Comparison of ENCODE assay signal across 12 mouse cellular contexts in genomic region chr2:112259241-112259962, GRCm38 (mm10). TPM values are rescaled to one million over a fixed set of nuclear protein-coding genes. Genes with fewer than 3 reads are reported as not detected.
DNase-seq lines count a peak whose midpoint lies in the region; ATAC-seq and TF ChIP-seq lines count a peak whose summit lies in the region.
"Had no signal": no experiment of that assay in that cellular context is flagged by ENCODE, and none has a peak within 500 bp of the region (broad histone marks: within the 10 kb centered on the region; RNA-seq: fewer than 3 reads in every experiment).

TSS of gene Nutm1 (minus strand) at chr2:112259291.

- no peak for ATAC-seq in liver, embryonic 12.5 days

- no peak for TF ChIP-seq POLR2A in liver, adult 2 months (IDR thresholded peaks at IDR 0.05; ENCODE audit: extremely low read depth, insufficient read depth, low read length)
- TF ChIP-seq POLR2A in MEL (IDR thresholded peaks at IDR 0.05; ENCODE audit: control insufficient read depth in 1 of 2, insufficient read depth in 1 of 2, low read depth in 1 of 2, low read length in 2 of 2, poor library complexity in 1 of 2): no peak

- H3K36me3 ChIP-seq in liver, adult 2 months (ENCODE audit: control insufficient read depth, insufficient read depth, low read length): no peaks in the 10 kb centered on the region
- H3K36me3 ChIP-seq in liver, embryonic 12.5 days: peaks cover 4% of the 10 kb centered on the region; the same call in 1 of the 2 replicates
- peaks cover 3 to 8% of the 10 kb centered on the region in 2 experiments; a peak in 3 of 4 replicates for H3K36me3 ChIP-seq in MEL (ENCODE audit: control insufficient read depth in 1 of 2, insufficient read depth in 2 of 2, low read length in 2 of 2)
- H3K36me3 ChIP-seq: embryonic facial prominence, embryonic 15.5 days; neural tube, embryonic 15.5 days had no signal

- H3K27ac ChIP-seq in liver, adult 2 months (replicated peaks; ENCODE audit: insufficient read depth, low read depth, low read length): no peak within 1 kb of the TSS
- no peak within 1 kb of the TSS for H3K27ac ChIP-seq in liver, embryonic 12.5 days
- H3K27ac ChIP-seq in MEL (ENCODE audit: control insufficient read depth, low read depth, low read length): no peak within 1 kb of the TSS
- H3K27ac ChIP-seq: embryonic facial prominence, embryonic 15.5 days; neural tube, embryonic 15.5 days had no signal

- no peak within 1 kb of the TSS for H3K9ac ChIP-seq in liver, adult 2 months (ENCODE audit: low read depth, low read length)
- H3K9ac ChIP-seq in liver, embryonic 12.5 days: no peak within 1 kb of the TSS
- no peak within 1 kb of the TSS for H3K9ac ChIP-seq in MEL (ENCODE audit: control insufficient read depth, low read depth, low read length, poor library complexity, severe bottlenecking)
- H3K9ac ChIP-seq: embryonic facial prominence, embryonic 15.5 days; neural tube, embryonic 15.5 days had no signal

- TF ChIP-seq RAD21 in MEL (IDR thresholded peaks at IDR 0.05; ENCODE audit: low read depth, low read length): peak; percentile 38

- WGBS in liver, adult 2 months: 71% methylated on average over 10 of the region's 10 CpGs
- 64% methylated on average over 10 of the region's 10 CpGs for WGBS in liver, embryonic 12.5 days (ENCODE audit: insufficient replicate concordance)

- no peak within 1 kb of the TSS for H3K4me2 ChIP-seq in liver, embryonic 12.5 days
- H3K4me2 ChIP-seq: embryonic facial prominence, embryonic 15.5 days; neural tube, embryonic 15.5 days had no signal

- H3K9me3 ChIP-seq in liver, embryonic 12.5 days (replicated peaks): no peaks in the 10 kb centered on the region
- no peaks in the 10 kb centered on the region for H3K9me3 ChIP-seq in MEL (replicated peaks; ENCODE audit: insufficient read depth, low read length)
- H3K9me3 ChIP-seq: embryonic facial prominence, embryonic 15.5 days; neural tube, embryonic 15.5 days had no signal

- peak; percentile 19 for DNase-seq in liver, adult 2 months (ENCODE audit: extremely low read depth, low read depth, low spot score)
- peak; percentile 48 for DNase-seq in CD4-positive helper T cell, adult 2 months (ENCODE audit: low read depth, low spot score)
- no peak for DNase-seq in MEL (ENCODE audit: low read depth, low spot score)
- peak; percentile 42 for DNase-seq in lung, postnatal 36 days
- DNase-seq in embryo, embryonic 10 days (ENCODE audit: low spot score): no peak
- DNase-seq in cerebellum, postnatal 14 days: no peak
- DNase-seq: right cerebral cortex, postnatal 4 days; thymus, postnatal 25 days had no signal

- no peaks in the 10 kb centered on the region for H3K27me3 ChIP-seq in liver, adult 2 months (ENCODE audit: control insufficient read depth, insufficient read depth, low read length)
- H3K27me3 ChIP-seq in liver, embryonic 12.5 days (replicated peaks): no peaks in the 10 kb centered on the region
- no peaks in the 10 kb centered on the region for H3K27me3 ChIP-seq in MEL (ENCODE audit: control insufficient read depth in 1 of 2, insufficient read depth in 2 of 2, low read length in 2 of 2)
- H3K27me3 ChIP-seq: embryonic facial prominence, embryonic 15.5 days; neural tube, embryonic 15.5 days had no signal

- no peak within 1 kb of the TSS for H3K4me3 ChIP-seq in liver, adult 2 months (ENCODE audit: insufficient read depth, low read depth, low read length)
- no peak within 1 kb of the TSS for H3K4me3 ChIP-seq in liver, embryonic 12.5 days
- no peak within 1 kb of the TSS for H3K4me3 ChIP-seq in MEL (ENCODE audit: control insufficient read depth in 1 of 2, insufficient read depth in 1 of 2, low read depth in 2 of 2, low read length in 2 of 2)
- H3K4me3 ChIP-seq: embryonic facial prominence, embryonic 15.5 days; neural tube, embryonic 15.5 days had no signal

- peak; percentile 28; the same call in 1 of the 2 replicates for TF ChIP-seq CTCF in liver, adult 2 months (IDR thresholded peaks at IDR 0.05; ENCODE audit: low read depth, low read length)
- peak in 2 of 3 experiments; percentile 34 to 37; a peak in 4 of 6 replicates for TF ChIP-seq CTCF in MEL (IDR thresholded peaks at IDR 0.05 in 2 of 3, conservative IDR thresholded peaks at IDR 0.05 in 1 of 3; ENCODE audit: control insufficient read depth in 1 of 3, insufficient read depth in 1 of 3, low read depth in 2 of 3, low read length in 3 of 3, poor library complexity in 1 of 3, severe bottlenecking in 1 of 3)

- no peak for TF ChIP-seq EP300 in MEL (IDR thresholded peaks at IDR 0.05; ENCODE audit: low read depth in 1 of 2, low read length in 2 of 2)

- H3K4me1 ChIP-seq in liver, adult 2 months (ENCODE audit: control insufficient read depth, insufficient read depth, low read length): peaks cover 6% of the 10 kb centered on the region
- peaks cover 20% of the 10 kb centered on the region for H3K4me1 ChIP-seq in liver, embryonic 12.5 days
- H3K4me1 ChIP-seq in MEL (ENCODE audit: control insufficient read depth in 1 of 2, insufficient read depth in 2 of 2, low read length in 2 of 2): peaks cover 4 to 9% of the 10 kb centered on the region in 2 experiments; a peak in 2 of 4 replicates

- H3K79me2 ChIP-seq in liver, adult 2 months (ENCODE audit: control insufficient read depth, insufficient read depth, low read length): no peaks in the 10 kb centered on the region; the same call in 1 of the 2 replicates
- peaks cover 19% of the 10 kb centered on the region for H3K79me2 ChIP-seq in MEL (ENCODE audit: control insufficient read depth, insufficient read depth, low read length, poor library complexity)

TF ChIP-seq in MEL, 35 proteins besides CTCF, POLR2A, EP300 and RAD21:
- TF ChIP-seq ZNF384 (IDR thresholded peaks at IDR 0.05; ENCODE audit: low read depth, low read length) (0 out of 2 replicates have a peak, but pooled peaks have one; percentile 6), SMC3 (IDR thresholded peaks at IDR 0.05; ENCODE audit: low read depth, low read length) (peak; percentile 26; the same call in 1 of the 2 replicates), ELF1 (IDR thresholded peaks at IDR 0.05; ENCODE audit: low read depth, low read length) (no peak)

RNA-seq across cellular contexts. Expression of gene Nutm1, which starts in this region (rescaled TPM):
- total RNA-seq in liver, adult 2 months (2014; rRNA removed): not detected in 2 replicates
- polyA plus RNA-seq in liver, adult 2 months (2012; rRNA removed): not detected in 2 replicates
- polyA plus RNA-seq in liver, embryonic 12.5 days (2016; fragmentation: Nextera tagmentation; extraction: Ambion mirVana): not detected in 2 replicates
- 0.04 TPM in 1 of 2 replicates, not detected in the other for total RNA-seq in MEL (2012; rRNA removed)
- under 1 TPM in 1 of 2 experiments, not detected in 1; 0.13 TPM for polyA plus RNA-seq in MEL (2012; ENCODE audit: insufficient read depth in 1 of 2, insufficient read length in 2 of 2, low read depth in 1 of 2, low replicate concordance in 2 of 2, missing spikeins in 1 of 2)
- total RNA-seq: gastrocnemius, postnatal 36 days had no signal
- polyA plus RNA-seq: embryonic facial prominence, embryonic 15.5 days; neural tube, embryonic 15.5 days had no signal

Comparison
In these comparisons a context has a peak if more than half of its experiments do, and no peak if none do; other contexts are left out.
1. Peak in DNase-seq in liver, adult 2 months; RNA of the gene not detected or under 1 TPM.
2. DNase-seq: peak in CD4-positive helper T cell, adult 2 months (single experiment) and lung, postnatal 36 days (single experiment); none in MEL (single experiment), embryo, embryonic 10 days (single experiment) and cerebellum, postnatal 14 days (0 of 2).